Mouse (Mus musculus) heart, postnatal 36 days (tissue): Measurements from ENCODE around the gene Psmb5. TPM values are rescaled to one million over a fixed set of nuclear protein-coding genes. Genes with fewer than 3 reads are reported as not detected.
A peak's percentile ranks its signal among the peaks of the same experiment; 100 is the strongest.
"Not testable (repeated sequence)": the region's sequence is repeated elsewhere in the genome, so short reads cannot be mapped to it uniquely, and the experiment has no call there.

Experiments
- DNase-seq, 2 experiments: peaks; one replicate each; pipeline ENCODE4 v3.0.0; 2021 to 2022
- intact Hi-C: fragments of 180-260 bp; cut with DNase I; formaldehyde crosslinking; loops from one replicate; pipeline ENCODE4 v1.15.1; 2025
- total RNA-seq, 2 experiments: library from RNA; stranded (reverse); gene quantifications; 2 replicates each; pipeline ENCODE4 v1.2.3; 2021

Psmb5 gene
- total RNA-seq, 2 experiments from 2014 or later = 185 to 191 TPM

DNA sequence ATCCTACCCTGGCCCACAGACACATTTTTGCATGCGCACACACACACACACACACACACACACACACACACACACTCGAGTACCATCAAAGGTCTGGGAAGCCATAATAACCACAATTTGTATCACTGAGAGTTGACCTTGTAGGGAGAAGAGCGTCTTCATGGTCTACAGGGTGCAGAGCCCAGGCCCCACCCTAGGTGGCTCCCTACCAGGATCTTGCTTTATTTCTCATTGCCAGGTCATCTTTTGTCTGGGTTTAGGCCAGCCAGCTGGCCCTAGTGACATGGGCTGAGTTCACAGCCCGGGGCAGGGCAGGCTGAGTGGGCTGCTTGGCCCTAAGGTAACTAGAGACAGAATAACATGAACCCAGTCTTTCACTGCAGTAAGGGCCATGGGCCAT is 16.4 kb upstream of the Psmb5 start:
- no peak for DNase-seq
- intact Hi-C loops = no loop called here

GRCm38 (mm10) chr14:54632252-54632651 is 14.4 kb upstream of the Psmb5 start:
- DNase-seq = no peak
- intact Hi-C loops = no loop called here

GRCm38 (mm10) chr14:54631240-54631599 is 13.4 kb upstream of the Psmb5 start:
- no peak for DNase-seq
- intact Hi-C loops = no loop called here

GRCm38 (mm10) chr14:54630583-54631239 is 12.9 kb upstream of the Psmb5 start:
- intact Hi-C loops = no loop called here
- no peak for DNase-seq

DNA sequence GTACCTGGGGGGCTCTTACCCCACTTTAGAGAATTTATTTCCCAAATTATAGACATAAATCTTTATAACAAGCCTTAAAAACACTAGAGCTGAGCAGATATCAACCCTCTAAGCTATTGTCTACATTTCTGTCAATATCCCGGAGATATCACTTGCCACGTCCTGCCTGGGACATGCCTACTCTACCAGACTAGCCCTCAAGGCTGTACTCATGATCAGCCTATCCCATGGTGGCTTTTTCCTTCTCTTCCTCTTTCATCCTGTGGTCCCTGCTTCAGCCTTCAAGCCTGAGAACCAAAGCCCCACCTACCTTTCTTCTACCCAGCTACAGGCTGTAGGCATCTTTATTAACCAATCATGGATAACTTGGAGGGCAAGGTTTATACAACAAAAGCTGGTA is 12.0 kb upstream of the Psmb5 start:
- no peak for DNase-seq
- intact Hi-C loops = no loop called here

DNA sequence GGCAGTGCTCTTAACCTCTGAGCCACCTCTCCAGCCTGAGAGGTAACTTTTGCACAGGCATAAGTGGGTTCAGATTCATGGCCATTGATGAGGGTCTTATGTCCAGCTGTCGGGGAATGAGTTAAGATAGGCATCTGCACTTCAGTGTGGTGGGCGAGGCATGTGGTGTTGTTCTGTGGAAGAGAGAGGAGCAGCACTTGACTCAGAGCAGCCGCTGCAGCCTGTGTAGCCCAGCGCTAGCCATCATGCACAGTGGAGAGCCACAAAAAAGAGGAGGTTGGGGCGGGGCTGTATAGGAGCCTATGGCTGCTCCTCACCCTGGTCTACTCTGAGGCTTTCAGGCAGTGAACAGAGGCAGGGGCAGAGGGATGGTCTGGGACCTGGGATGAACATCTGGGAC is 10.3 kb upstream of the Psmb5 start:
- DNase-seq = no peak
- intact Hi-C loops = no loop called here

- intact Hi-C loops = no loop called here
- DNase-seq = no peak
These were observed 7.2 kb upstream of the Psmb5 start for GRCm38 (mm10) chr14:54624976-54625375.

- intact Hi-C loops = no loop called here
- no peak for DNase-seq
These were observed 5.5 kb upstream of the Psmb5 start for GRCm38 (mm10) chr14:54623334-54623733.

GRCm38 (mm10) chr14:54621133-54621532 is 3.3 kb upstream of the Psmb5 start, which contains the start of gene Psmb11:
Psmb11 (plus strand) TSS chr14:54621433.
- intact Hi-C loops = loop anchor here (2.0 kb wide), 1 partner anchor 18 kb away; no protein-coding TSS in a partner anchor
- no peak for DNase-seq

- intact Hi-C loops = no loop called here
- no peak for DNase-seq
These were observed 498 bp downstream of the Psmb5 start for GRCm38 (mm10) chr14:54617152-54617896.

GRCm38 (mm10) chr14:54616226-54616825 is 1.5 kb downstream of the Psmb5 start:
- DNase-seq = no peak
- intact Hi-C loops = no loop called here

- intact Hi-C loops, DNase-seq: not testable (repeated sequence)
These were observed 3.7 kb downstream of the Psmb5 start for GRCm38 (mm10) chr14:54614130-54614529.

GRCm38 (mm10) chr14:54610648-54611047 is 7.2 kb downstream of the Psmb5 start:
- intact Hi-C loops = no loop called here
- no peak for DNase-seq

DNA sequence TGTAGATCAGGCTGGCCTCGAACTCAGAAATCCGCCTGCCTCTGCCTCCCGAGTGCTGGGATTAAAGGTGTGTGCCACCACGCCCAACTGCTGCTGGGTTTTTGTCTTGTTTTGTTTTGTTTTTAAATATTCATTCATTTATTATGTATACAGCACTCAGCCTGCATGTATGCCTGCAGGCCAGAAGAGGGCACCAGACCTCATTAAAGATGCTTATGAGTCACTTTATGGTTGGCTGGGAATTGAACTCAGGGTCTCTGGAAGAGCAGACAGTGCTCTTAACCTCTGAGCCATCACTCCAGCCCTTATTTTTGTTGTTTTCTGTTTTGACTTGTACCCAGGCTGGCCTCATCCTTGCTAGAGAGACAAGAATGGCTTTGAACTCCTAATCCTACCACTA is 7.9 kb downstream of the Psmb5 start:
- intact Hi-C loops = no loop called here
- DNase-seq = no peak

DNA sequence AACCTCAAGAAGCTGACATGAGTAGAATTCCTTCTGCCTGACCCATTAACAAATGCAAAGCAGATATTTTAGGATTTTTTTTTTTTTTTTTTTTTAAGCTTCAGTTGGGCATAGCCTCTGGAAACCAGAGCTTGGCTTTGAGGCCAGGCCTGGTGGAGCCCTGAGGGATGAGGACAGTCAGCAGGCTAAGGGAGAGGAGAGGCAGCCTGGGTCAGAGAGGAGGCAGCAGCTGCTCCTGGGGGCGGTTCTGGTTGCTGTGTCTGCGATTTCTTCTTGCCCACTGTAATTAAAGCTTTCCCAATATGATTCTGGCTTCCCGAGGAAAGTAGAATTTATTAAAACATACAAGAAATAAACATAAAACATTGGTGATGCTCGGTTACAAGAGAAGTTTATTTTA is 8.6 kb downstream of the Psmb5 start:
- DNase-seq = no peak
- intact Hi-C loops = no loop called here

- DNase-seq = no peak
- intact Hi-C loops = no loop called here
These were observed 10.6 kb downstream of the Psmb5 start for GRCm38 (mm10) chr14:54607226-54607625.

GRCm38 (mm10) chr14:54605752-54606321 is 12.0 kb downstream of the Psmb5 start, which contains the start of gene 4931414P19Rik:
4931414P19Rik (minus strand) TSS chr14:54605993.
- intact Hi-C loops = no loop called here

GRCm38 (mm10) chr14:54603686-54604085 is 14.1 kb downstream of the Psmb5 start:
- intact Hi-C loops = loop anchor here (5.0 kb wide), 1 partner anchor 86 kb away; the partner anchor contains the start of gene Prmt5
- DNase-seq = no peak

More at GRCm38 (mm10) chr14:54605752-54606321, 12.0 kb downstream of the Psmb5 start, which contains the start of gene 4931414P19Rik:
- DNase-seq = peak; percentile 83

DNA sequence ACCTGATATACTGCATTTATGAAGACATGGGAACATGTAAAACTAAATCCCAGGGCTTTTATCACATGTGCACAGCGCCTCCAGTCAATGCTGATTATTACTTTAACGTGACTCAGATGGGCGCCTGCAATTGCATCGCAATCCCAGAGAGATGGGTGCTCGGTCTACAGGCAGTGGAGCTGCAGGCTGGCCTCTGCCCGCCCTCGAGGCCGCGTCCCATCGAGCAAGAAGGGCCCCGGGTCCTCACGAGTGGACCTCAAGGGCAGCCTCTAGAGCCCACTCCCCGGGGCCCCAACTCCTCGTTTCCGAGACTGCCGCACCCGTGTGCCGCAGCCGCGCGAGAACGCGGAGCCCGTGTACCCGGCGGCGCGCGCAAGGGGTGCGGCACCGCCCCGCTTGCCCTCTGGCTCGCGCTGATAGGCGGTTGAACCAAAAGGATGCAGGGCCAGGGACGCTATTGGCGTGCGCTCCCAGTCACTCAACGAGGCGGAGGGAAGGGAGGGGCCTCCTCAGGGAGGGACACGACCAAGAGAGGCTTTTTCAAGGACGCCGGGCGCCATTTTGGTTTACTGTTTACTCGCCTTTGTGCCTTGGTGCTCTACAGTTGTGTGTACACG is 14.7 kb downstream of the Psmb5 start:
- intact Hi-C loops = loop anchor here (5.0 kb wide), 1 partner anchor 86 kb away; the partner anchor contains the start of gene Prmt5
- peak; percentile 93 for DNase-seq

- DNase-seq = no peak
- intact Hi-C loops = loop anchor here (5.0 kb wide), 1 partner anchor 85 kb away; the partner anchor contains the start of gene Prmt5
These were observed 15.2 kb downstream of the Psmb5 start for GRCm38 (mm10) chr14:54602613-54603012.
